Mouse (Mus musculus): ENCODE measurements around the gene Isca2.

Isca2 gene

DNA sequence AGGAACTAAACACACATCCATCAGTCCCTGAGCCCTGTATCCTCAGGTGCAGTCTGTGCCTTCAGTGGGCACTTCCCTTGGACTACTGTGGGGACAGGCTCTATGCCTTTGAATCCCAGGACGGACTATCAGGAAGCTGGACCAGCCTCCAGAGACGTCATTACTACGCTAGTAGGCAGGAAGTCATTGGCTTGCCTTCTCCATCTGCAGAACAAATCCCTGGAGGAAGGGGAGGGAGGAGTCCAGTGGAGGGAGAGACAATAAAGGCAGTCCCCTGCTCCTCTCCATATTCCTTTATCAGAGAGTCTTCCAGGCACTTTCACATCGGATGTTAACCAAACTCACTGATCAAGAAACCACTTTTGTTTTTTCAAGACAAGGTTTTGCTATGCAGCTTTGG is 38.5 kb downstream of the Isca2 start:
- Histone ChIP-seq H3K27me3 (ENCODE audit: insufficient read depth, low read length) (peaks cover 18% of the 10 kb centered on the region), H3K9me3 (ENCODE audit: low read length) (no peaks in the 10 kb centered on the region), H3K4me3 (replicated peaks; ENCODE audit: low read length) (no peak overlapping the region), H3K4me1 (replicated peaks; ENCODE audit: low read depth, low read length) (peaks cover 18% of the 10 kb centered on the region), H3K36me3 (ENCODE audit: insufficient read depth, low read length) (no peaks in the 10 kb centered on the region)
- TF ChIP-seq POU5F1 (IDR thresholded peaks at IDR 0.05; ENCODE audit: borderline replicate concordance, low read length) (no peak), CTCF (conservative IDR thresholded peaks at IDR 0.05; ENCODE audit: low read length) (no peak), NANOG (IDR thresholded peaks at IDR 0.05; ENCODE audit: borderline replicate concordance, low read length) (no peak)

DNA sequence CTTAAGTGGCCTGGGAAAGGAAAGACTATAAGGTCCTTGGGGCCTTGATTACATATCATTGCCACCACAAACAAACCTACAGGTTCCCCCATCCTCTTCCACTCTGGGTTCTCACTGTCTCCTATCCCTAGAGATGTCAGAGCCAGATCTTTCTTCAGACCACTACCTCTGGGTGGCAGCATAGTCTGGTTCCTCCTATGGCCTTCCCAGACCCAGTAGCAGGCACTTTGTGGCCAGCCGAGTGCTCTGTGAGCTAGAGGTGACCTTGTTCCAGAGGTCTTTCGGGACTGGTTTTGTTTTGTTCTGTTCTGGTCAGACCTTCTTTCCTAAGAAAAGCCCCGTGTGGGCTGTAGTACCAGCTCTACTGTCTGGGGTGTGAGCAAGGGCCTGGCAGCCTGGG is 39.0 kb downstream of the Isca2 start:
- no peak overlapping the region for H3K4me3 ChIP-seq (replicated peaks; ENCODE audit: low read length)
- no peaks in the 10 kb centered on the region for H3K9me3 ChIP-seq (ENCODE audit: low read length)
- H3K4me1 ChIP-seq (replicated peaks; ENCODE audit: low read depth, low read length) = peaks cover 13% of the 10 kb centered on the region
- peaks cover 18% of the 10 kb centered on the region for H3K27me3 ChIP-seq (ENCODE audit: insufficient read depth, low read length)
- no peaks in the 10 kb centered on the region for H3K36me3 ChIP-seq (ENCODE audit: insufficient read depth, low read length)
- no peak for TF ChIP-seq POU5F1 (IDR thresholded peaks at IDR 0.05; ENCODE audit: borderline replicate concordance, low read length)
- TF ChIP-seq CTCF (conservative IDR thresholded peaks at IDR 0.05; ENCODE audit: low read length) = no peak
- TF ChIP-seq NANOG (IDR thresholded peaks at IDR 0.05; ENCODE audit: borderline replicate concordance, low read length) = no peak

DNA sequence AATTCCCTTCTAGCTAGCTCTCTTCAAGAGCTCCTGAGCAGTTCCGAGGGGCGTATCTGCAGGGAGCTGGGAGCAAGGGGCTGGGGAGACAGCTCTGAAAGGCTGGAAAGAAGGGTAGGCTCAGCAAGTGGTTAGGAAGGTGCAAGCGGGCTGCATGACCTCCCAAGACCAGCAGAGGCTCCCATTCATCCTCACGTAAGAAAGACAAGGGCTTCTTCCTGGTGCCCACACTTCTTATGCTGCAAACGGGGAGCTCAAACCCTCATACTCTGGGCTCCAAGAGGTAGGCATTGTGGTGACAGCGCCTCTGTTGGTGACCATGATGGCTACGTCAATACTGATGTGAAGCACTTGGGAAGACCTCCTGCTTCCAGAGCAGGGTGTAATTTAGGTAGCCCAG is 40.7 kb downstream of the Isca2 start:
- no peaks in the 10 kb centered on the region for H3K36me3 ChIP-seq (ENCODE audit: insufficient read depth, low read length)
- H3K4me1 ChIP-seq (replicated peaks; ENCODE audit: low read depth, low read length) = peaks cover under 1% of the 10 kb centered on the region; the same call in 1 of the 2 replicates
- H3K4me3 ChIP-seq (replicated peaks; ENCODE audit: low read length) = no peak overlapping the region
- peak; percentile 14; the same call in 1 of the 2 replicates for TF ChIP-seq CTCF (conservative IDR thresholded peaks at IDR 0.05; ENCODE audit: low read length)
- no peak for TF ChIP-seq POU5F1 (IDR thresholded peaks at IDR 0.05; ENCODE audit: borderline replicate concordance, low read length)
- no peak for TF ChIP-seq NANOG (IDR thresholded peaks at IDR 0.05; ENCODE audit: borderline replicate concordance, low read length)
- H3K27me3 ChIP-seq (ENCODE audit: insufficient read depth, low read length) = 0 out of 2 replicates have a peak, but pooled peaks cover 4% of the 10 kb centered on the region
- no peaks in the 10 kb centered on the region for H3K9me3 ChIP-seq (ENCODE audit: low read length)

DNA sequence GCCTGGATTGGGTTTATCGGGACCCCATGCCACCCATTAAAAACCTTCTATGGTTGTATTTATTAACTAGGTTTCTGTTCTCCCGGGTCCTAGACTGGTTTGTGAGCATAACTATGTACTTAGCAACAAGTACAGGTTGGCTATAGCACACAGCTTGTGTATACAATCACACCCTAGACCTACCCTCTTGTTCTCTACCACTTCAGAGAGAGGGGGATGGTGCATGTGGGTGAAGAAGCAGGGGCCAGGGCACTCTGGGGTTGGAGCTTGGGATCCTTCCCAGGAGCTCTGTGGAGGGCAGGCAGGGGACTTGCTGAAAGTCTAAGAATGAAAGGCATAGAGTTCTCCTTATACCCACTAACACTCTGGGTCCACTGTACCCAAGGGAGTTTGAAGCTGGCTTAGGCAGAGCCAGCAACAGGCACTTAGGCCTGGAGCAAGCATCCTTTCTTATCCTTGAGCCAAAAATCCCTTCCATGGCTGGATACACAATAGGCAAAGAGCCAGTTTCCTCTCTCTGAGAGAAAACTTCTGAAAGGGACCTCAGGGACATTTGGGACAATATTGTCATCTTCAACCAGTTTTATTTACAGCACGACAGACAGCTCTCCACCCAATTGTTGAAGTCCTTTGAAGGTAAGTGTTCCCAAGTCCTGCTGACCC is 41.7 kb downstream of the Isca2 start:
- H3K4me1 ChIP-seq (replicated peaks; ENCODE audit: low read depth, low read length) = no peaks in the 10 kb centered on the region
- no peaks in the 10 kb centered on the region for H3K9me3 ChIP-seq (ENCODE audit: low read length)
- H3K4me3 ChIP-seq (replicated peaks; ENCODE audit: low read length) = no peak overlapping the region
- TF ChIP-seq NANOG (IDR thresholded peaks at IDR 0.05; ENCODE audit: borderline replicate concordance, low read length) (no peak), CTCF (conservative IDR thresholded peaks at IDR 0.05; ENCODE audit: low read length) (no peak), POU5F1 (IDR thresholded peaks at IDR 0.05; ENCODE audit: borderline replicate concordance, low read length) (no peak)
- H3K27me3 ChIP-seq (ENCODE audit: insufficient read depth, low read length) = 0 out of 2 replicates have a peak, but pooled peaks cover 4% of the 10 kb centered on the region
- H3K36me3 ChIP-seq (ENCODE audit: insufficient read depth, low read length) = no peaks in the 10 kb centered on the region

DNA sequence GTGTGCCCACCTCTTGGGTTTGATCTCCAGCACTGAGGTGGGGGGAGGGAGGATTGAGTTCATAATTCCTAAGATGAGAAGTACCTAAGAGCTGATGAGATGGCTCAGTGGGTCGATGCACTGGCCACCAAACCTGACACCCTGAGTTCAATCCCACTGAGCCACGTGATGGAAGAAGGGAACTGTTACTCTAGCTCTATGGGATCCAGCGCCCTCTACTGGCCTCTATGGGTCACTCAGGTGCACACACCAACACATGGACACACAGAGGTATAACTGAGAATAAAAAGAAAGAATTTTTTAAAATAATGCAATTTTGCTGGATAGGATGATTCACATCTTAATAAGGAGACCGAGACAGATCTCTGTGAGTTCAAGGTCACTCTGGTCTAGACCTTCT is 45.4 kb downstream of the Isca2 start:
- no peaks in the 10 kb centered on the region for H3K9me3 ChIP-seq (ENCODE audit: low read length)
- H3K4me1 ChIP-seq (replicated peaks; ENCODE audit: low read depth, low read length) = no peaks in the 10 kb centered on the region
- no peak overlapping the region for H3K4me3 ChIP-seq (replicated peaks; ENCODE audit: low read length)
- no peaks in the 10 kb centered on the region for H3K36me3 ChIP-seq (ENCODE audit: insufficient read depth, low read length)
- H3K27me3 ChIP-seq (ENCODE audit: insufficient read depth, low read length) = peaks cover 11% of the 10 kb centered on the region; the same call in 1 of the 2 replicates
- no peak for TF ChIP-seq POU5F1 (IDR thresholded peaks at IDR 0.05; ENCODE audit: borderline replicate concordance, low read length)
- peak; percentile 83 for TF ChIP-seq CTCF (conservative IDR thresholded peaks at IDR 0.05; ENCODE audit: low read length)
- no peak for TF ChIP-seq NANOG (IDR thresholded peaks at IDR 0.05; ENCODE audit: borderline replicate concordance, low read length)

DNA sequence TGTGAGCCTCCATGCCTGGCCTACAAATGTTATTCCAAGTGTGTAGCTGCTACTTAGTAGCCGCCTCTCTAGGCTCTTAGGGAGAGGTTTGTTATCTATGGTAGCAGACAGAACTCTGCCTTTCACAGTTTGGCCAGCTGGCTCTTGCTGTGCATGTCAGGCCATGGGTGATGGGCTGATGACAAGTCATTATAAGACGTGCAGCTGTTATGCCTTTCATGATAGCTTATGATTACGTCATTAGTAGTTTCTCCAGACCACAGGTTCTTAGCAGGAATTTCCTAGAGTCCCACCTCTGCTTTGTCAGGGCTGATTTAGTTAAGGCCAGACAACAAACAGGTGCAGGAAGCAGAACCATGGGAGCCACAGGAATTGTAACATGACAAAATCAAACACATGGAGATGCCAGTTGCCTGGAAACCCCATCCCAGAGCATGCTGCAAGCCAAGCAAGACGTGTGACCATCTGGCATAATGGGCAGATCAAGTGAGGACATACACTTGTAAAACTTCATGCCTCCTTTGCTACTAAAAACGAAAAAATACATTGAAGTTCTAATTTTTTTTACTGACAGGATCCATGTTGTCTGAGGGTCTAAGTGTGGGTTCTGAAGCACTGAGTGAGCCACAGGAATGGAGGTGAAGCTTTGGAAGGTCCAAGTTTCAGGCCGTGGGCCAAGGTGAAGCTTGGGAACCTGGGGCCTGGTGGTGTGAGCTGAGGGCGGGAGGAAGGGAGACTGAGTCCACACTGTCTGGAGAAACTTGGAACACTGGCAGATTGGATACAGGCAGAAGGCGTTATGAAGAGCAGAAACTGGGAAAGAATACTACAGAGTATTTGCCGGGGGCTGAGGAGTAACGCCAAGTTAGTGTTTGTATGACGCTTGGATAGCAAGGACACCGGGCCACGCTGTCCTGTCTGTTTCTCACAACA is 46.5 kb downstream of the Isca2 start:
- no peaks in the 10 kb centered on the region for H3K9me3 ChIP-seq (ENCODE audit: low read length)
- H3K4me1 ChIP-seq (replicated peaks; ENCODE audit: low read depth, low read length) = no peaks in the 10 kb centered on the region
- H3K27me3 ChIP-seq (ENCODE audit: insufficient read depth, low read length) = peaks cover 11% of the 10 kb centered on the region; the same call in 1 of the 2 replicates
- H3K4me3 ChIP-seq (replicated peaks; ENCODE audit: low read length) = no peak overlapping the region
- no peak for TF ChIP-seq CTCF (conservative IDR thresholded peaks at IDR 0.05; ENCODE audit: low read length)
- TF ChIP-seq POU5F1 (IDR thresholded peaks at IDR 0.05; ENCODE audit: borderline replicate concordance, low read length) = no peak
- no peak for TF ChIP-seq NANOG (IDR thresholded peaks at IDR 0.05; ENCODE audit: borderline replicate concordance, low read length)
- no peaks in the 10 kb centered on the region for H3K36me3 ChIP-seq (ENCODE audit: insufficient read depth, low read length)

DNA sequence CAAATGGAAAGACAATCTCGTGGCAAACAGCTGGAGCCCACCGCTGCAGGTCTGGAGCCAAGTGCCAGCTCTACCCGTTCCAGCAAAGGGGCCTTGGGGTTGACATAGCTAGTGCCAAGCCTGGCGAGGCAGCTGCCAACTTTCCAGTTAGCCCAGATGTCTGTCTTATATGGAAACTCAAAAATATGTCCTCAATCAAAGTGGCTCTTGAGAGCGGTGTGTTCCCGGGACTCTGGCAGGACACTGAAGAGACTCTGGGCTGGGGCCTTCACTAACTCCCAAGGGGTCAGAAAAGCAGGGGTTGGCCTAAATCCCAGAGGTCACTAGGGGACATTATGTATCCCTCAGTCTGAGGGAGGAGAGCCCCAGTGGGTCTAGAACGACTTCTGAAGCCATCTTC is 50.5 kb downstream of the Isca2 start:
- H3K36me3 ChIP-seq (ENCODE audit: insufficient read depth, low read length) = no peaks in the 10 kb centered on the region
- no peaks in the 10 kb centered on the region for H3K4me1 ChIP-seq (replicated peaks; ENCODE audit: low read depth, low read length)
- H3K9me3 ChIP-seq (ENCODE audit: low read length) = no peaks in the 10 kb centered on the region
- peaks cover 19% of the 10 kb centered on the region for H3K27me3 ChIP-seq (ENCODE audit: insufficient read depth, low read length)
- no peak overlapping the region for H3K4me3 ChIP-seq (replicated peaks; ENCODE audit: low read length)
- TF ChIP-seq CTCF (conservative IDR thresholded peaks at IDR 0.05; ENCODE audit: low read length) = no peak
- no peak for TF ChIP-seq NANOG (IDR thresholded peaks at IDR 0.05; ENCODE audit: borderline replicate concordance, low read length)
- TF ChIP-seq POU5F1 (IDR thresholded peaks at IDR 0.05; ENCODE audit: borderline replicate concordance, low read length) = no peak

DNA sequence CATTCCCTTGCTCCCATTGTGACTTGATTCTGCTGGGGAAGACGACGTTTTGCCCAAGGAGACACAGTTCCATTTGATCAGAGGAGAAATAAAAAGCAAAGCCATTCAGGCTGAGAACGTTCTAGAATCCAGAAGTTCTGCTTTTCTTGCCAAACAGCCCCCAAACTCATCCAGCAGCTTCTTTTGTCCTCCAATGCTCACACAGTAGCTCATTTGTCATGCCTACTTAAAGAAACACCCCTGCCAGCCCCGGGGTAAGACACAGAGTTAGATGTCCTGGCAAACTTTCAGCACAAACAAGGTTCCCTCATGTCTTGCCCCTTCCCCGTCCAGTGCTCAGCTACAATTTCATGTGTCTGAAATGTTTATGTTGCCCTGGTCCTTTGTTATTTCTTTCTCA is 51.2 kb downstream of the Isca2 start:
- Histone ChIP-seq H3K4me1 (replicated peaks; ENCODE audit: low read depth, low read length) (peaks cover 4% of the 10 kb centered on the region), H3K36me3 (ENCODE audit: insufficient read depth, low read length) (no peaks in the 10 kb centered on the region), H3K9me3 (ENCODE audit: low read length) (no peaks in the 10 kb centered on the region), H3K4me3 (replicated peaks; ENCODE audit: low read length) (no peak overlapping the region), H3K27me3 (ENCODE audit: insufficient read depth, low read length) (peaks cover 25% of the 10 kb centered on the region)
- TF ChIP-seq CTCF (conservative IDR thresholded peaks at IDR 0.05; ENCODE audit: low read length) (no peak), POU5F1 (IDR thresholded peaks at IDR 0.05; ENCODE audit: borderline replicate concordance, low read length) (no peak), NANOG (IDR thresholded peaks at IDR 0.05; ENCODE audit: borderline replicate concordance, low read length) (no peak)

All from E14TG2a.4 (cell line).